Mouse (Mus musculus) ovary, adult 18-20 months (tissue): ENCODE data around the gene Zfp106.

Experiments
- DNase-seq: peaks from one replicate; pipeline ENCODE4 v3.0.0; 2022; ENCODE audit warnings: low spot score, mixed read lengths

The Zfp106 gene

GRCm38 (mm10) chr2:120476277-120477087 lies 87.2 kb downstream of the Zfp106 start:
- no peak for DNase-seq

- DNase-seq: no peak
Observed at GRCm38 (mm10) chr2:120470856-120471255, 92.8 kb downstream of the Zfp106 start.

- DNase-seq: no peak
Observed at GRCm38 (mm10) chr2:120469715-120470114, 93.9 kb downstream of the Zfp106 start.

DNA sequence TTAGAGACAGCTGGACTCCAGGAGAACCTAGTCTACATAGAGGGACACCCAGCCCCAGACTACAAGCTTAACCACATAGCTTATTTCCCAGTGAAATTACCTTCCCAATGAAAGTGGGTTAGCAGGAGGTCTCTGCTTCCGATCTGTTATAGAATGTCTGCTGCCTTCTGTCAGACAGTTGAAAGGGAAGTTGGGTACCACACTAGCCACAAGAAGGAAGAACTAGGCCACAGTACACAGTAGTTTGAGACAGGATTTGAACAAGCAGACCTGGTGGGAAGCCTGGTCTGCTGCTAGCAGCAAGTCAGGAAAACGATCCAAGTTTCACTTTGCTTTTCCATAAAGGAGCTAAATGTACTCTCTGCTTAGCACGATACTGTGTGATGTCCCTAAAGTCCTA lies 94.4 kb downstream of the Zfp106 start:
- no peak for DNase-seq

DNA sequence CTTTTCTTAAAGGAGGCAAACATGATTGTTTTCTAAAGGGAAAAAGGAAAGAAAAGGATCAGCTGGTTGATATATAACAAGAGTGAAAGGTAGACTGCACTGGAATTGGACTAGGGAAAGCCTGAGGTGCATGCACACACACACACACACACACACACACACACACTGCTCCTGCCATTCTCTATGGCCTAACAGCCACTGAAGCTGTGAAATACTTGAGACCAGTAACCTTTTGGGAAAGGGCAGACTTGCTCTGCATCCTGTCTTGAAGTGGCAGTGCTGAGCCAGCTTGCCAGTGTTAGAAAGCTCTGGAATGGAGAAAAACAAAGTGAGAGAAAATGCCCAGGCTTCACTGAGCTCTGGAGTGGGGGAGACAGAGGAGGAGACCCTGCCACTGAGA lies 95.6 kb downstream of the Zfp106 start:
- no peak for DNase-seq

DNA sequence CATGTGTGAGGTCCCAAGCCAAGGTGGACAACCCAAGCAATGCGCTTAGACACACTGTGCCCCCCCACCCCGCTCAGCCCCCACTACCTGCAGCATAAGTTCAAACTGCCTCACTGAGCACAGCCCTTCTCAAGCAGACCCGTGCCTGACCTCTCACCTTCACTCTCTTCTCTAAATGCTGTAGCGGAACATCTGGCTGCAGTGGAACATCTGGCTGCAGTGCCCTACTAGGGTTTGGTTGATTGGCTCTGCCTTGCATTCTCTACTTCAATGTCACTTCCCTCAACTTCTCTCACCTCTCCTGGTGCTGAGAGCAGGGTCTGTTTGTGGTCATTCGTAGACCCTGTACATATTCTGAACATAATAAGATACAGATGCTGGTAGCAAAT lies 98.3 kb downstream of the Zfp106 start:
- DNase-seq: no peak

DNA sequence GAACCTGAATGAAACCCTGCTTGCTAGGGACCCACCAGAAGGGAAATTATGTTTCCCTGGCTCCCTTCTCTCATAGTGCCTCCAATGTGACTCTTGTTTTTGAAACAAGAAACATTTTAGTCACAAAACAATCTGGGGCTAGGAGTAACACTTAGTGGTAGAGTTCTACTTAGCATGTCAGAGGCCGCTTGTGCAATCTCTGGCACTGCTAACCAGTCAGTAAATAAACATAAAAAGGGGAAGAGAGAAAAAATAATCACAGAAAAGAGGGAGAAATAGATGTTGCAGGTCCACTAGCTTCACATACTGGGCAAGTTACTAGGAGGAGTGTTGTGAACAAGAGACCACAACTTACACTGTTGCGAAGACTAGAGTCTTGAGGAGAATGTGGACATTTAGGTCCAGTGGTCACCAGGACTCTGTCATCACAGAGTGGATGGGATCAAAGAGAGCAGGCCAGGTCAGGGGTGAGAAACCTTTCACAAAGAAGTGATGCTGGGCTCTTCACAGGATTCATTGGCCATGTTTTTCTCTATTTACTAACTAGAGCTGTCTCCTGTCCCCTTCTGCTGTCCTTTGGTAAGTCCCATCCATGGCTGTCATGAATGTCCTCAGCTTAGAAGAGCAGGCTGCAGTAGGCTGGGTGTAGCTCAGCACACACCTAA lies 98.8 kb downstream of the Zfp106 start:
- DNase-seq: no peak

- DNase-seq: no peak
Observed at GRCm38 (mm10) chr2:120464091-120464490, 99.6 kb downstream of the Zfp106 start.

DNA sequence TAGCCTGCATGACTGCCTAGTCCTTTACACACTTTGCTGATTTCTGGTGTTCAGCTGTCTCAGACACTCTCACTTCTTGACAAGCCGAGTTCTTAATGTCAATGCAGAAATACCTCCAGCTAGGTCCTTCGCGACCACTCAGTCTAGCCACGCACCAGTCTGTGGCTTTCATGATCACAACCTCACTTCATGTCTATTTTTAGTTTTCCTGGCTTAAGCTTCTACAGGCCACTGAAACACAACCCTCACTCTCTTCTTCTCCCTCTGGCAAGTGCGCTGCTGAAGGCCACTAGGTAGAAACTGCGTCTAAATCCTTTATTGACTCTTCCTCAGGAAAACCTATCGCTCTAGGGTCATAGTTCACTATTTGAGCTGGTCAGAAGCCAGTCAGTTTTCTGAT lies 100.3 kb downstream of the Zfp106 start:
- no peak for DNase-seq

DNA sequence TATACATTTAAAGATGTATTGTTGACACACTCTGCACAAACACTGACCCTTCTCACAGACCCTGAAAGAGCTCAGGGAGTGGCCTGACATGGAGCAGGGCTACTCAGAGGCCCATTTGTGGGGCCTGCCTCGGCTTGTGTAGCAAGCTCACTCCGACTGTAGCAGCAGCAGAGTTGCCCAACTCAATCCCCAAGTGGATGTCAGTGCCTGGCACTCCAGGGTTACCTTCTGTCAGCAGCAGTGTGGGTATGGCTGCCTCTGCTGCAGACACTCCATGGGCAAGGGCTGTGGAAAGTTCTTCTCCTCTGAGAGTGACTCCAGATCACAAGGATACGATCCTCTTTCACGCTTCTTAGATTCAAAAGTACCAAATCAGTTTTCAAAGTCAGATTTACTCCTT lies 103.4 kb downstream of the Zfp106 start:
- no peak for DNase-seq
